Mouse (Mus musculus) 3134 (cell line): ENCODE data around the gene Igf1.

Experiments
- DNase-seq: peaks from one replicate; pipeline ENCODE4 v3.0.0-alpha.2; 2011; ENCODE audit warnings: low spot score; ENCODE audit not compliant: insufficient read length; ENCODE audit errors: extremely low read depth

The Igf1 gene

DNA sequence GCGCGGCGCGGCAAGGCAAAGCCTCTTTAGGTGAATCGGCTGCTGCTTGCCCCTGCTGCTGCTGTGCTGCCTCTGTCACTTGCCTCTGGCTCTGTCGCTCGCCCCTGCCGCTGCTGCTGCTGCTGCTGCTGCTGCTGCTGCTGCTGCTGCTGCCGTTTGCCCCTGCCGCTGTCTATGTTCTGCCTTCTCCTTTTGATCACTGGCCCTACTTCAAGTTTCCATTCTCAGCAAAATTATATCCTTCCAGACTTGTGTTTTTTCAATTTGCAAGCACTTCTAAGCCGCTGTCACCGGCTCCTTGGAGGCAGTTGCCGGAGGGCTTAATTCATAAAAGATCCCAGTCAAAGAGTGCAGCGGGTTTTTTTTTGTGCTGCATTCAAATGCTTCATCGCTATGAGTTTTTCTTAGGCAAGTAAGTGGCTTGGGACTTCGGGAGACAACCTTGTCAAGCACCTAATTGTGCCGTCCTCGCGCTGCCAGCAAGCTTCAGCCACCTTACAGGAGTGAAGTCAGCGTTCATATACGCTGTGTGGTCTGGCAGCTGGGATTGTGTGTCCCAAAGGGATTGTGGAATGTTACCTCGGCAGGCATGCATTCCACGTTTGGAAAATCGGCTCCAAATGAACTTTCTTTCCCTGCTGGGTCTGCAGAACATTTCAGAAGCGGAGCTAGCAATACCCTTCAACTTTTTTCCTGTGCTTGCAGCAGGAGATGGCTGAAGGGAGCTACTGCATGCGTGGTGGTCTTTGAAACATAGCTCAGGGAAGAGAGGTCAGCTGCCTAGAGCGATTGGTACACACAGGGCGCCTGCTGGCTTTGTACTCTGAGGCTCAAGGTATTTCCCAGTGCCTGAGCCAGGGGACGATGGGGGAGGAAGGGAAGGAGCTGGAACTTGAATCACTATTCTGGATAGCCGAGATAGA lies 2.4 kb downstream of the Igf1 start:
- peak; percentile 74 for DNase-seq

DNA sequence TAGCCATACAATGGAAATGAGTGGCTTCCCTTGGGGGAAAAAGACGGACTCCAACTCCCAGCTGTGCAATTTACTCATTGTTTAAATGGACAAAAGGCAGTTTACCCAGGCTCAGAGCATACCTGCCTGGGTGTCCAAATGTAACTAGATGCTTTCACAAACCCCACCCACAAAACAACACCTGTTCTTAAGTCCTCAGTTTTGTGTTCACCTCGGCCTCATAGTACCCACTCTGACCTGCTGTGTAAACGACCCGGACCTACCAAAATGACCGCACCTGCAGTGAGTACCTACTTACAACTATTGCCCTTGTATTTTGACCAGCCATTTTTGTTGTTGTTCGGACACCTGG lies 3.0 kb downstream of the Igf1 start:
- no peak for DNase-seq

DNA sequence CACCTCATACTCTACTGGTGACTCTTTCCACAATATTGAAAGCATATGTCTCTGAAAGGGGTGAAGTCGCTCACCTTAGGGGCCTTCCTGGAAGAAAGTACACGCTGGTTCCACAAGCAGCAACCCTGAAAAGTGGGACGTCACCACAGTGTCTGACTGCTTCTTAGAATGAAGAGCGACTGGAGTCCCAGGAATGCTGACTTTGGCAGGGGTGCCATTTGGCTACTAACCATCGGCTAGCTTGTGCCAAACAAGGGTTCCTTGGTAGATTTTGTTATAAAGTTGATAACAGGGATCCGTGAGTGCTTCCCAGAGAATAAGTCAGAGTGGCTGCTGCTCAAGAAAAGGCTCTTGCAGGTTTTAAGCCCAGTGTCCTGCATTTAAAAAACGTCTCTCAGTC lies 4.8 kb downstream of the Igf1 start:
- DNase-seq: peak; percentile 41

DNA sequence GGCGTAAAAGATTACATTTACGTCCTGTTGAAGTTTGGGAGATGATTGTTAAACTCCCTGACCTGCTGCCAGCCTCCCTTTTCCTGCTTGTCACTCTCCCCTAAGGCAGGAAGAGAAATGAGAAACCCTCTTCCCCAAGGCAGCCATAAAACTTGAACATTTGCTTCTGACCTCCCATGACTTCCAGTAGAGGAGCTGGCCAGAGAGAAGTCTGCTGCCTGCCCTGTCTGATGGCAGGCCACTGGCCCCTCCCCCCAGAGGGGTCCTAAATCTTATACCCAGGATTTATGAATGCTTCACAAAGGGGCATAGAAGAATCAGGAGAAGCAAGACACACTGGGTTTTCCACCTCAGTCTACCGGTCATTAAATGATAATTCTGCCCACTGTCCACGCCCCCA lies 5.3 kb downstream of the Igf1 start:
- DNase-seq: no peak

DNA sequence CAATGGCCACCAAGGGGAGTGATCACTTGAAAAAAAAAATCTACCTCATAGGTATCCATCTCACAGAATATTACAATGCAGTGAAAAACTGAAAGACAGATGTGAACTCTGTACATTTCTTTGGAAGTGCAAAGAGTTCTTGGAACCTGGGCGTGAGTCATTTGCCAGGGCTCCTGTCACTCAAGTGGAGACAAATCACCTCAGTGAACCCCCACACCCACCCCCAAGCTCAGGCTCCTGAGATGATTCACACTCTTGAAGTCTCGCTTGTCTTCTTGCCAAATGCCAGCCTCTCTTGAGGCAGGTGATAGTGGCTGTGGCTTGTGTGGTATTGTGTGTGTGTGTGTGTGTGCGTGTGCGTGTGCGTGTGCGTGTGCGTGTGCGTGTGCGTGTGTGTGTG lies 7.6 kb downstream of the Igf1 start:
- no peak for DNase-seq

DNA sequence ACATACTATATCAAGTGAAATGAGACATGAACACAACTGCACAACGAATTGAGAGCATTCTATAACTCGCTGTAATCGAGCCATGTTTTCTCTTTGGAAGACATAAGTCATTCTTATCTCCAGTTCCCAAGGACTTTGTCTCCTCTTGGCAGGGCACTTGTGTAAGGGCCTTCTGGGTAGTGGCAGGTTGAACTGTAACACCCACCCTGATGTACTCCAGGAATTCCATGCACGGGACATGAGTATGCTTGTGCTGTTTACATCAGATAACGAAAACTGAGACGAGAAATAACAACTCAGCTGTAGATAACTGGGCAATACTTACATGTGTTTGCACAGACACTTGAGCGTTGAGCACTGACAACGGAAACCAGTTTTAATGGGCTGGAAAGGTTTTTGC lies 8.4 kb downstream of the Igf1 start:
- DNase-seq: no peak

DNA sequence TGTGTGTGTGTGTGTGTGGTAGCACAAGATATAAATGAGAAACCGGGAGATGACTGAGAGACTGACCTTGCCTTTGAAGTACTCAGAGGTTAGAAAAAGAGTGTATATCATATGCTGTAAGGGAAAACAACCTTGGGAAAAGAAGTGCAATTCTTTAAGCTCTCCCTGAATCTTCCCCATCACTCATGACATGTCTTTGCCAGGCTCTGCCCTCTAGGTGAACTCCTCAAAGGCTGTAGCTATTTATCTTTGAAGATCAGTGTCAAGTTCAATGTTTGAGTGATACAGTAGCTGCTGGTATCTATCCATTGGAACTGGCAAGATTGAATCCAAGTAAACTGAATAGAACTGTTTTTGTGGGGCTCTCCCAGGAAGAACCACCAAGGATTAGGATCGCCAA lies 9.2 kb downstream of the Igf1 start:
- DNase-seq: no peak

DNA sequence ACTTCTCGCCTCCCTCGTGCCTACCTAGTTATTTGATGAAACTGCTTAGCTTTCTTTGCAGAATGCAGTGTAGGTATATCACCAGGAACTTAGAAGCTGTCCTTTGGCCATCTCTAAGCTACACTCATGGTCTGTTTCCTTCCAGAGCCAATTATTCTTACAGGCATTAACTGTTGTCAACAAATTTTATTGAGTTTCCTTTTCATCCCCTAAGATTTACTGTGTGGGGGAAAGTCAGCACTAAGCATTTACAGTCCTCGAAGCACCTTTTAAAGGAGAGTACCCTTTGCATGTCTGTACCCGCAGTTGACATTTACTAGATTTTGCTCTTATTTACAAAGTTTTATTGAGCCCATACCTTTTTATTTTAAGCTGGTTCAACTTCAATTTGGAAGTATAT lies 9.6 kb downstream of the Igf1 start:
- no peak for DNase-seq

DNA sequence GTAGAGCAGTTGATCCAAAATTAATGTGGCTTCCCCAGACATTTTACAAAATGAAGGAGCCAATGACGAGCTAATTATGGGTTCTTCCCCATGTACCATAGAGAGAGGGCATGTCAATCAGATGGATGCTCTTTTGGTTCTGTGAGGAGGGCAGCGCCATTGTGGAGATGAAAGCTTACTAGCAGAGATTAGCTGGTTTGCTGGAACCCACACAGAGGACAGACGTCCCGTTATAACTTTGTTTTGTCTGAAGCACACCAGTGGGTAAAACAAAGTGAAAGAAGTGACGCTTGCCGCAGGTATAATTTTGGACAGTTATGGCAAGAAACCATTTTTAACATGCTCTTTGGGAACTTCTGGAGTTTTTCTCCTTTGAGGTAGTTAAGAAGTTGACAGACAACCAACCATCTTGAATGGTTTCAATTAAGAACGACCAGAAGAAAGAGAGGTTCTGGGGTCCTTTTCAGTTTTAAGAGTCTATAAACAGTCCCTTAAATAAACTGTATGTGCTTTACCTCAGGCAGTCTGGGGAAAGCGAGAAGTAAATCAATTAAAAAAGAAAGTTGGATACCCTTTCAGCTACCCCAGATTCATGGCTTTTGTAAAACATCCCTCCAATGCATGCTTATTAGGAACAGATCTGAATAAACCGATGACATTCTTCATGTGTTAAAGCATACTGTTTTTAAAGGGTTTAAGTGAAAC lies 10.4 kb downstream of the Igf1 start:
- DNase-seq: no peak

DNA sequence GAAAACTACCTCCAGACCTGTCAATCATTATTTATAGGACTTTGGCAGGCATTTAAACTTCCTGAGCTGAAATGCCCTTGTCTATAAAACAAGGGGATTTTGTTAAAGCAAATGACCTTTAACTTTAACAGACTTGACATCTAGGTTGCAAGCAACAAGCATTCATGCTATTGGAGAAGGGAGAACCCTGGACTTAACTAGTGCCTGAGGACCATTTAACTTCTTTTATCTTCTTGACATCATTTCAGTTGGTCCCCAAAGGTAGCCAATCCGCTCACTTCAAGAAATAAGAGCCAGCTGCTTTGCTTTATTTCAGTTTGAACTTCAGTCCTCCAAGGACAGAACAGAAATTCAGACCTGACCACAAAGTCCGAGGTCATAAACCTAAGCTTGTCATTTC lies 11.1 kb downstream of the Igf1 start:
- DNase-seq: no peak

DNA sequence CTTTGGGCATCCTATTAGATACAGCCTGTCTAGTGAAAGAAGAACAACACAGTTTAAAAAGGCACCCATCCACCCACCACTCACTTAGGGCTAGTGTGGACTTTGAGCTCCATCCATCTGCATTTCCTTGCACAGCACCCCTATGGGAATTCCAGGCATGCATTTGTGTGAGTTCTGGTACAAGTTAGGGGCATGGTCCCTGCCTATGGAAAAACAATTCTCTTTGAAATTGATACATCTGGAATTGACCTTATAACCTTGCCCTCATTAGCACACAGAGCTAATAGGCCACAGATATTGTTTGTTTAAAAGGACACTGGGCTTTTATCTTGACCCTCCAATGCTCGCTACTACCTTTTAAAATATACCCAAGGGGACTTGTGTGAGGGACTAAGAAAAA lies 11.6 kb downstream of the Igf1 start:
- DNase-seq: no peak

DNA sequence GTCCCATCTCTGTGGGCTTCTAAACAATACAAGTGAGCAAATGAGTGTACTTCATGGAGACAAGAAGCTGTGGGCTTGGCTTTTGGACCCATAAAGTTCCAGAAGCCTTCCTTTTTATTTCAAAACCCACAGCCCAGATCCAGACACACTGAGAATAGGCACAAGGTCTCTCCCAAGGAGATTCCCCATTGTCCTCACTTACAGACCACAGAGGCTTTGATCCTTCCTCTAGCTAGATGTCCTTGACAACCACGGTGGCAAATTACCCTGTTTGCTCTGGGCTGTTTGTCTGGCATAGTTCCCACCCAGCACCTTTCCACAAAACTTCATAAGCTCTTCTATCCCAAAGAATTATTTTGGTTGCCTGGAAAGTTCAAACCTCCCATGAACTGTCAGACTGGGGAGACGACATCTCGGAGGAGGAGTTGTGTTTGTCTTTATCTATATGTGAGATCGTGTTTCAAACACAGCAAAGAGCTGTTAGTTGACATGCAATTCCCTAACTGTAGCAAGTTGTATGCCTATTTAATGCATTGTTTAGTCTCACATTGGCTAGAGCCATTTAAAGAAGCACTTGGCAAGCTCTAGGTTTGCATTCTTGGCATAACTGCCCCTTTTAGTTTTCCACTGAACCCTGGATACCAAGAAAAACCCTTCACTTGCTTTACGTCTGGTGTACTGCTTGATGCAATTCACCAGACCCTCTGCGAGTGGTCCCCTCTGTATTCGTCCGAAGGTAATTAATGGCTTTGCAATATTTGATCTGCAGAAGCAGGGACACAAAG lies 14.0 kb downstream of the Igf1 start:
- no peak for DNase-seq

DNA sequence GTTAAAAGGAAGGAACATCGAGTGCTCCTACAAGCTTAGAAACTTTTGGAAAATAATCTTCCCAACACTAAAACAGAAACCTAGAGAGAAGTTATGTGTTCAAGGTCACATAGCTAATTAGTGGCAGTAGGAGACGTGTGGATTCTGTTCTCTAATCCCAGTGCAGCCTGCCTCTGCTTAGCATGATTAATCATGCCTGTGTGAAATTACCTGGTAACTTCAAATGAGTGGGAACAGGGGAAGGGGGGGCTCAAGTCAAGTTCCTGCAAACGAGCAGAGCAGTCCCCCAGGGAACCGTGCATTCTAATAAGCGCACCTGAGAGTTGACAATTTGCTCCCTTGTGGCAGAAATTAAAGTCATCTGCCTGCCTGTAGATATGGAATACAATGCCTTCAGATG lies 14.8 kb downstream of the Igf1 start:
- DNase-seq: no peak

DNA sequence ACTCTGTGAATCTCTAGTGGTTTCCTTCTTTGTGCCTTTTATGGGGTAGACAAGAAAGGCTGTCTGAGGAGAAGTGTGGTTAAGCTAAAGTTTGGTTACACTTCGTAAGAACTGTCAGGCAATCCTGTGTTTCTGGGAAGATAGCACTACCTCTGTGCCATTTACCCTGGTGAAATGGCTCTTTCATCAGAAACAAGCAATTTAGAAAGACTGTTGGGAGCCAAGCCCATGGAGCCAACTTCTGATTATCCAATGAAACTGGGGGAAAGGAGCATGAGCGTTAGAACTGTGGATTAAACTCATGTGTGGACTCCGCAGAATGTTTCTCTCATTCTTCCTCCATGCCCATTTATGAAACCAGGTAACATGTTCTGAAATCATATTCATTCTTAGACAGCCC lies 15.5 kb downstream of the Igf1 start:
- no peak for DNase-seq

DNA sequence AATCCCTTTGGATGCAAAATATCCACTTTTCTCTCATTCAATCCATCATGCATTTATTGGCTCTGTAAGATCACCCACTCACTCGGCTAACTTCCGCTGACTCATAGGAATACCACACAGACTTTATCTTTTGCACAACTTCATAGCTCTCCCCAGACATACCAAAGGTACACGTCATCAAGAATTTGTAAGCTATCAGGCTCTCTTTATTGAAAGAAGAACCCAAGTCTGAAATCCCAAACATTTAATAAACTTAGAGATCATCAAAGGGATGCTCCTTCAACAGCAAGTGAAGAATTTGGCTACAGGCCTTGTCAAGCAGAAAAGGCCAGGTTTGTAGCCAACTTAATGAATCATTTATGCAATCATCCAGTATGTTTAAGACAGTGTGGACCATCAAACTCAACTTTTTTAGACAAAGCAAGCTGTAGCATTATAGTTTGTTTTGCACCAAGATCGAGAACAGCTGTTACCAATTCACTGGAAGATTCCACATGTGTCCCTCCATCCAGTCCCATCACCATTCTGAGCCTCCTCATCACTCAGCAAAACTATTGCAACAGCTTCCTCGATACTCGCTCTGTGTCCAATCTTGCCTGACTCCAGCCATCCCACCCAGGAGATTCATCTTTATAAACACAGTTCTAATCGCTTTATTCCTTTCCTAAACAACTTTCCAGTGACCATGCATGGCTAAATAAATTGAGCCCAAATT lies 22.2 kb downstream of the Igf1 start:
- peak; percentile 59 for DNase-seq

DNA sequence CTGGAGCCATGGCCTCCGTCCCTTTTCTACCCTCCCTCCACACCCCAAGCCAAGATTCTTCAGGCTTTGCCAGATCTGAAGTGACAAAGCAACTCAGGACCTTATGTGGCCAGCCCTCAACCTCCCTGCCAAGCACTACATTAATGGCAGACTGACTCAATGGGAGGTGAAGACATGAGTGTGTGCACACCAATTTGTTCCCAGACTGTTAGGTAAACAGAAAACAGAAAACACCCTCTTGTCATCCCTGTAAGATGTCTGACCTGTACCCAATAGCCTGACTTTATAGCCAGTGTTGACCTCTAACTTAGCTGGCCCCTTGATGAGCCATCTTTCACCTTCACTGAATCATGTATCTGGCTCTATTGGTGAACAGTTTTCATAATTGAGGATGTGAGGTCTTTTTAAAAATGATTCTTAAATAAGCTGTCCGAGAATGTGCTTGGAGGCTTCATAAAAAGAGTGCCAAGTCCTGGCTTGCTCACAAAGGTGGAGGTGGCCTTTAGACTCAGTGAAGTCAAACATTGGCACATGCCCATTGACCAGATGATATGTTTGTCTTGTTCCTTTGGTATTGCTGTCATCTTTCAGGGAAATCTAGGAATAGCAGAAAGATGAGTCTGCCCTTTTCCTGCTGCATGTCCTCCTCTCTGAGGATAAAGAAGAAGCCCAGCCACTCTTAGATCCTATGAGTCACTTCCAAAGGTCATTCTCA lies 27.4 kb downstream of the Igf1 start:
- DNase-seq: no peak

DNA sequence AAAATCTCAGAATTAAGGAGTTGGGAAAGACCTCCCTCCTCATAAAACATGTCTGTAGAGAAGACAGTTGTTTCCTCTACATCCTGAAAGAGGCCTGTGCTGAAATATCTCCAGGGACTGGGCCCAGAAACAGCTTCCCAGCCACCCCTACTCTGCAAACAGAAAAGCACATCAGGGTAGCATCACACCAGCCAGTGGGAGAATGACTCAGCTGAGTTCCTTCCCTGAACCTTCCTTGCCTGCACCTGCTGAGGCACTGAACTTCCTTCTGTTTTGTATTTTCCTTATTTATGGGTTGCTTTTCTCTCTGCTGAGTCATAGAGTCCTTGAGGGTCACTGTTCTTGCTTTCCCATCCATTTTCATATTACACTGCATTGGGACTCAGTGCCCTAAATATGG lies 31.8 kb downstream of the Igf1 start:
- DNase-seq: no peak

DNA sequence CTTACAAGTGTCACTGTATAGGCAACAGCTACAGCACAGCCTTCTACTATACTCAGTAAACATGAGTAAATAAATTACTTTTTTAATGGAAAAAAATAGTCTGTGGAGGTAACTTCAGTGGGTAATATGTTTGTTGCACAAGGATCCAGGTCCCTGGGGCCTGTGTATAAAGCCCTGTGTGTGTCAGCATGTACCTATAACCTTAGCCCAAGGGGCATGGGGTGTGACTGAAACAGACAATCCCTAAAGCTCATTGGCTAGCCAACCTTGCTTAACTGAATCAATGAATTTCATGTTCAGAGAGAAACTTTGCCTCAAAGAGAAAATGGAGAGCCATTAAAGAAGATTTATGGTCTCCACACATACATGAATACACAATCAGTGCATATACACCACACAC lies 34.2 kb downstream of the Igf1 start:
- DNase-seq: no peak

DNA sequence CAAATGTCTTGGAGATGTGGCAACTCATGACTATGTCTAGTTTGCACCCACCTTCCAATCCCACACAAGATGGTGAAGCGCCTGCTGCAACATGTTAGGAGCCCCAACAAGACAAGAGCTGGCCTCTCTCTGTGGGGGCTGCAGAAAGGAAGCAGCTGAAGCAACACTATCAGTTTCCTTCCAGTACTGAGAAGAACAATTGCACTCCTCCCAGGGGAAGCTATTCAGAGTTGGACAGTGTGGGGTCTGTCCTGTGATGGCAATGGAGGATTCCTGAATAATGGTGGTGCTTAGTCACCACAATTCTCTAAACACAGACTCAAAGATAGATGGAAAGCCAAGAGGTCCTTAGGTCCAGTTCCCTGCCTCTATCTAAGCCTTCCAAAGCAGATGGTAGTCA lies 35.2 kb downstream of the Igf1 start:
- no peak for DNase-seq

DNA sequence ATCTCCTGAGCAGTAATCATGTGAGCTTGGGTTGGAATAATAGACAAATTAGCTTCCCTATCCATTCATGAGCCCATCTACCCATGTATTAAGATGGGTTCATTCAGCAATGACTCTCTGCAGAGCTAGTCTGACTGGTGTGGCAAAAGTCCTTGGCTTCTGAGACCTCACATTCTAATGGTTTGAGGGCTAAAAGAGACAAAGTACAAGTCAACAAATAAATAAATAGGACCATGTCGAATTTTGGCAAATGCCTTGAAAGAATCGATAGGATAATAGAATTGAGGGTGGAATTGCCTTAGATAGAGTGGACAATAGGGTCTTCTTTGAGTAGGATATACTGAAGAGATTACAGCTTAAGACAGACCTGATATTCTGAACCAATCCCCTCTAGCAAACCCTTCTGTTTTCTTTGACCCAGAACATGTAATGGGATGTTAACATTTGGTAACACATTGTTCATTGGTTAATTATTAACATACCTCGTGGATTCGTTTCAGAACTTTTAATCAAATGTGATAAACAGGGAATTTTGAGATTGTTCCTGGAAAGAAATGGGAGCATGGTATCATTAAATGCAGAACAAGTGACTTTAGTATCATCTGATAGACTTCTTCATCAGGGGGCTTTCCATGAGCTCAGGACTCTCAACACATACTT lies 36.5 kb downstream of the Igf1 start:
- DNase-seq: no peak
